Mouse (Mus musculus) lung, embryonic 14.5 days (tissue): ENCODE data around the gene Nusap1. TPM values are rescaled to one million over a fixed set of nuclear protein-coding genes. Genes with fewer than 3 reads are reported as not detected.
"Not testable (repeated sequence)": the region's sequence is repeated elsewhere in the genome, so short reads cannot be mapped to it uniquely, and the experiment has no call there.

ENCODE experiments used
- ATAC-seq: fragments of 200-750 bp; cut with Nextera tagmentation; 2 replicates; pipeline ENCODE4 v1.8.0; 2017; ENCODE audit warnings: mild to moderate bottlenecking, moderate TSS enrichment, moderate library complexity; ENCODE audit not compliant: insufficient read depth
- DNase-seq: peaks from one replicate; pipeline ENCODE4 v3.0.0-alpha.2; 2015
- H3K27ac ChIP-seq: fragments of 300-500 bp; sonication (generic); 2 replicates; pipeline ENCODE4 v1.5.1; 2014; ENCODE audit warnings: low read depth, mild to moderate bottlenecking, moderate library complexity
- H3K27me3 ChIP-seq: fragments of 300-500 bp; sonication (generic); 2 replicates; pipeline ENCODE4 v1.6.1; 2014; ENCODE audit warnings: low read length, control low read depth; ENCODE audit not compliant: insufficient read depth
- H3K36me3 ChIP-seq: fragments of 300-500 bp; sonication (generic); 2 replicates; pipeline ENCODE4 v1.6.1; 2014; ENCODE audit warnings: control low read depth; ENCODE audit not compliant: insufficient read depth
- H3K4me1 ChIP-seq: fragments of 300-500 bp; sonication (generic); 2 replicates; pipeline ENCODE4 v1.6.1; 2014; ENCODE audit warnings: antibody characterized with exemption, control low read depth; ENCODE audit not compliant: insufficient read depth
- H3K4me2 ChIP-seq: fragments of 300-500 bp; sonication (generic); 2 replicates; pipeline ENCODE4 v1.6.1; 2014; ENCODE audit warnings: mild to moderate bottlenecking
- H3K4me3 ChIP-seq: fragments of 300-500 bp; sonication (generic); 2 replicates; pipeline ENCODE4 v1.5.1; 2014; ENCODE audit warnings: low read depth, low read length
- H3K9ac ChIP-seq: fragments of 300-500 bp; sonication (generic); 2 replicates; pipeline ENCODE4 v1.6.1; 2014
- H3K9me3 ChIP-seq: fragments of 300-500 bp; sonication (generic); 2 replicates; pipeline ENCODE4 v1.6.1; 2016; ENCODE audit warnings: low read depth, low read length, control low read depth
- CTCF ChIP-seq: IDR thresholded peaks from 2 replicates; pipeline ENCODE4 v1.5.1; 2016; ENCODE audit warnings: antibody characterized with exemption, low read depth
- WGBS: fragments of 180-500 bp; shearing (Covaris S2); extraction: QIAGEN DNeasy Blood & Tissue Kit; methylation state at CpG from one replicate; pipeline ENCODE4 v1.1.7; 2014; 5-methylcytosine and 5-hydroxymethylcytosine counted together
- polyA plus RNA-seq: library from polyadenylated mRNA; unstranded; fragments of >200 nt; fragmentation: Nextera tagmentation; extraction: Ambion mirVana; gene quantifications from 2 replicates; pipeline ENCODE4 v1.2.1, GENCODE M21; 2014

The Nusap1 gene
- polyA plus RNA-seq, 1 experiment from 2014 or later = 83.9 TPM

DNA sequence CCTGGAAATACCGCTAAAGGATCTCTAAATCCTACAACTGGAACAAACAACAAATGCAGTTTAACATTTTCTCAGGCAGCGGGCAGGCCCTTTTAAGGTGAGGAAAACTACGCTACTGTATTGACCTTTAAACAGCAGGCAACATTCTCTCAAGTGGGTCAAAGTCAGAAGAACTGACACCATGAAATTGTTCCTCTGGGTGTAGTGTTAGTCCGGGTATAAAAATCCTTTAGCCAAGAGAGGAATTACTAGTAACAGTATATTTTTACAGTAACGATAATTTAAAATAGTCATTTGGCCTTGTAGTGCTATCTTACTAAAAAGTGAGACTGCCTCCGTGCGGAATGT, 24.4 kb upstream of the Nusap1 start:
- no peaks in the 10 kb centered on the region for H3K9me3 ChIP-seq
- no peaks in the 10 kb centered on the region for H3K4me1 ChIP-seq
- no peak for DNase-seq
- ATAC-seq = peak; percentile 14; the same call in 1 of the 2 replicates
- H3K9ac ChIP-seq = peak overlapping the region; percentile 95
- WGBS = 7% methylated on average over 7 of the region's 7 CpGs
- TF ChIP-seq CTCF = no peak
- no peaks in the 10 kb centered on the region for H3K27me3 ChIP-seq
- peak overlapping the region; percentile 98 for H3K4me3 ChIP-seq
- H3K36me3 ChIP-seq = peaks cover 27% of the 10 kb centered on the region
- H3K27ac ChIP-seq = peak overlapping the region; percentile 73
- peak overlapping the region; percentile 59 for H3K4me2 ChIP-seq

DNA sequence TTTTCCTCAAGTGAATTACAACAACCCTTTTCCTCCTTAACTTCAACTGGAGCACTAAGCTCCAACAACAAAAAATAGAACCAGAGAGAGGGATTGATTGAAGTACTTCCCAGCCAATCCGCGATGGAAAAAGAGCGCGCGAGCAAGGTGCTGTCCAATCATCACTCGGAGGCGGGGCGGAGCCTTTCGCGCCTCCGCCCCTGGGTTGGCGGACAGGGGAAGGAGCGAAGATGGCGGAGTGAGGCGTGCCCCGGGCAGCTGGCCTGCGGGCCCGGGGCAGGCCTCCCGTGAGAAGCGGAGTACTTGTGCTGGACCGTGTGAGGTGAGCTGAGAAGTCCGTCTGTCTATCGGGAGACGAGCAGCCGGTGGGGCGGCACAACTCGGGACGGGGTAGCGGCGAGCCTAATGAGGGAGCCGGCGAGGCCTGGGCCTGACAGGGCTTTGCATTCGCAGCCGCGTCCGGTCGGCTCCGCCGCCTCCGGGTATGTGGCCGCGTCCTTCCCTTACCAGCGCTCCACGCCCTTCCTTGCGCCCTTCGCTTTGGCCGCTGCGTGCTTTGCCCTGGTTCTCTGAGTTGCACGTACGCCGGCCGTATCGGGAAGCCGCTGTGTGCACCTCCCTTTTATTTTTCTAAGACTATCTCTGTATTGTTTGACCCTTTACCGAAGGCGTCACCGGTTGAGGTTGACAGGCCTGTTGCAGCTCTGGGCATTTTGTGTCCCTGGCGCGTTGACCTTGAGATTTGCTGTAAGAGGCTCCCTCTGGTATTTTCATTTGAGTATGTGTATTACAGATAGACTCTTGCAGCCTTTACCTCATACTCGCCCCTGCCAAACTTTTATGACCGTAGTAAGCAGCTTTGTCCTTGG, 23.8 kb upstream of the Nusap1 start:
- no peak for TF ChIP-seq CTCF
- Histone ChIP-seq H3K9me3 (no peaks in the 10 kb centered on the region), H3K27ac (peak overlapping the region; percentile 93), H3K4me3 (peak overlapping the region; percentile 98), H3K36me3 (peaks cover 33% of the 10 kb centered on the region), H3K4me2 (peak overlapping the region; percentile 76), H3K4me1 (no peaks in the 10 kb centered on the region), H3K27me3 (no peaks in the 10 kb centered on the region), H3K9ac (peak overlapping the region; percentile 95)
- WGBS = under 1% methylated on average over 61 of the region's 61 CpGs
- ATAC-seq (peak; percentile 99), DNase-seq (peak; percentile 100)

DNA sequence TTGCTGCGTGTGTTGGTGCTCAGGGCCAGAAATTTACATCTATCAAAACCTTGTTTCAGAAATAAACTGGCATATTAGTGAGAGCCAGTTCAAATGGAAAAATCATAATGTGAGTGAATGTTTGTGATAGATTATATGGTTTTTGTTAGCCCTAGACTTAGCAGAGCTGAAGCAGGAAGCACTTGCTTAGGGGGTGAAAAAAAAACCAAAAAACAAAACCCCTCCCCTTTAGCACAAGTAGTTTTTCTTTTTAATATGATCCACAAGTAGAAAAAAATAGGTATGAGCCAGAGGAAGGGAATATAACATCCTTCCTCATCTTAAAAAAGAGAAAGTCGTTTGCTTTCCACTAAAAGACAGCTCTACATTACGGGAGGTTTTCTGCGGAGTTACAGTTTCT, 22.8 kb upstream of the Nusap1 start:
- H3K36me3 ChIP-seq = peaks cover 43% of the 10 kb centered on the region
- no peak for DNase-seq
- H3K4me2 ChIP-seq = peak overlapping the region; percentile 76
- no peak overlapping the region for H3K27ac ChIP-seq
- no peaks in the 10 kb centered on the region for H3K9me3 ChIP-seq
- no peaks in the 10 kb centered on the region for H3K4me1 ChIP-seq
- TF ChIP-seq CTCF = no peak
- peak overlapping the region; percentile 95 for H3K9ac ChIP-seq
- 24% methylated on average over 4 of the region's 4 CpGs for WGBS
- H3K27me3 ChIP-seq = no peaks in the 10 kb centered on the region
- ATAC-seq = no peak
- peak overlapping the region; percentile 98 for H3K4me3 ChIP-seq

DNA sequence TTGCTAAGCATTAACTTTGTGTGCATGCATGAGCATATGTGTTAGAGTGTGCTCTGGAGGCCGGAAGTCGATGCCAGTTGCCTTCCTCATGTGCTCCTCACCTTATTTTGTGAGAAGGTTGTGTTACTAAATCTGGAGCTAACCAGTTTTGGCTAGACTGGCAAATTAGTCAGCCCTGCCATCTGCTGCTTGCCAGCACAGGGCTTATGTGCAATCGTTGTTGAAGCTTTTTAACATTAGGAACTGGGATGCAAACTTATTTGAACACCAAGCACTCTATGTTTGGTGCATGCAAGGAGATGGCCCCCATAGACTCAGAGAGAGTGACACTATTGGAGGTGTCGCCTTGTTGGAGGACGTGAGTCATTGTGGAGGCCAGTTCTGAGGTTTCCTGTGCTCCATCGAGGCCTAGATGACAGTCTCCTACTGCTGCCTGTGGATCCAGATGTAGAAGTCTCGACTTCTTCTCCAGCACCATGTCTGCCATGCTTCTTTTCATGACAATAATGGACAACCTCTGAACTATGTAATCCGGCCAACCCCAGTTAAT, 21.2 kb upstream of the Nusap1 start:
- no peaks in the 10 kb centered on the region for H3K27me3 ChIP-seq
- H3K4me3 ChIP-seq = no peak overlapping the region
- H3K36me3 ChIP-seq = peaks cover 58% of the 10 kb centered on the region
- no peak for DNase-seq
- H3K9me3 ChIP-seq = no peaks in the 10 kb centered on the region
- H3K27ac ChIP-seq = no peak overlapping the region
- no peaks in the 10 kb centered on the region for H3K4me1 ChIP-seq
- H3K9ac ChIP-seq = no peak overlapping the region
- TF ChIP-seq CTCF = no peak
- WGBS = 84% methylated on average over 8 of the region's 8 CpGs
- no peak overlapping the region for H3K4me2 ChIP-seq
- no peak for ATAC-seq

DNA sequence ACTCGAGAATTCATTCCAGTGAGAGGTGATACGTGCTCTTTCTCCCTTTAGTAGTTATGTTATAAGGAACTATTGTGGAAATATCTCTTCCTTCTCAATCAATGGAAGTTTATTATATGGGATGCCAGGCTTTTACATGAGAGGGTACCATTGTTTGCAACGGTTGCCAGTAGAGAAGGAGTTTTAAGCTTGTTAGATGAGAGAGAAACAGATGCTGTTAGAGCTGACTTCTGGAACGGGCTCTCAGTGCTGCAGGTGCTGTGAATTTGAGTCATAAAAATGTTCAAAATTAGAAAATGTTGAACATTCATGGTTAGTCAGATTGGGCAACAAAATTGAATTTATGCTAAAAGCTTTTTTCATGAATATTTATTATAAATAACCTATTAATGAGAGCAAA, 17.1 kb upstream of the Nusap1 start:
- Histone ChIP-seq H3K9ac (no peak overlapping the region), H3K4me2 (no peak overlapping the region), H3K9me3 (no peaks in the 10 kb centered on the region), H3K4me3 (no peak overlapping the region), H3K27me3 (no peaks in the 10 kb centered on the region), H3K27ac (no peak overlapping the region), H3K36me3 (peaks cover 91% of the 10 kb centered on the region), H3K4me1 (no peaks in the 10 kb centered on the region)
- no peak for TF ChIP-seq CTCF
- DNase-seq = no peak
- 83% methylated on average over 4 of the region's 4 CpGs for WGBS
- ATAC-seq = no peak

DNA sequence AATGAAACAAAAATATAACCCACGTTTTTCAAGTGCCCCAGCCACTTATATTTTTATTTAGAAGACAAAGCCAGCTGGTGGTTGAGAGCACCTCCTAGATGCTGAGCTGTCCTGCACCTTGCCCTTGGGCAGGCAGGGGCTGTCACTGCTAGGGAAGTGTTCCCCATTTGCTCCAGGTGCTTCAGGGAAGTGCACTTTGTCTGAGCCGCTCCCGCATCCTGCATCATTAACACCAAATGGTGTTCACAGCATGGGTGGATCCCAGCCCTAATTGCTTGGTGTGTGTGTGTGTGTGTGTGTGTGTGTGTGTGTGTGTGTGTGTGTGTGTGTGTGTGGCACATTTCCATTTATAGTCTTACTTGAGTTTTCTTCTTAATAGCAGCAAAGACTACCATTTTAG, 16.5 kb upstream of the Nusap1 start:
- peaks cover 90% of the 10 kb centered on the region for H3K36me3 ChIP-seq
- WGBS = 50% methylated on average over 3 of the region's 3 CpGs
- H3K9me3 ChIP-seq, DNase-seq, ATAC-seq, H3K4me2 ChIP-seq, H3K4me1 ChIP-seq, H3K4me3 ChIP-seq, H3K9ac ChIP-seq, H3K27me3 ChIP-seq, H3K27ac ChIP-seq: not testable (repeated sequence)

DNA sequence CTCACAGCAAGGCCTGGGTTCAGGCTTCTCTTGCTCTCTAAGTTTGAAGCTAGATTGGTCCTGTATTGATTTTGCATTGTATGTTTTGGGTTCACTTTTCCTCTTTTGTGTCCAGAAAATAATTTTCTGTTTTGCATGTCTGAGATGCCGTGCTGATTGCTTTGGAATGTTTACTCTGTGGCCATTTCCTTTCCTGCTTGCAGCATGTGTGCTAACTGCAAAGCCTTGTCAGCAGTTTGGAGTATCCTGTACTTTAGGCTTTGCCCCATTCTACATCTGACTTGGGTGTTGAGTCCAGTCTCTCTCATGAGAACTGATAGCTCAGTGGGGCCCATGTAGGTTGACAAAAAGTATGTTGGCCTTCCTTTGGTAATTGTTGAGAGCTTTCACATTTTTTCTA, 15.6 kb upstream of the Nusap1 start:
- WGBS = 41% methylated on average over 1 of the region's 1 CpGs
- DNase-seq (no peak), ATAC-seq (no peak)
- H3K9ac ChIP-seq = no peak overlapping the region
- no peak overlapping the region for H3K27ac ChIP-seq
- no peaks in the 10 kb centered on the region for H3K27me3 ChIP-seq
- peaks cover 87% of the 10 kb centered on the region for H3K36me3 ChIP-seq
- H3K4me3 ChIP-seq = no peak overlapping the region
- TF ChIP-seq CTCF = no peak
- no peaks in the 10 kb centered on the region for H3K4me1 ChIP-seq
- H3K4me2 ChIP-seq = no peak overlapping the region
- H3K9me3 ChIP-seq = no peaks in the 10 kb centered on the region
